Mouse (Mus musculus): ENCODE measurements around the gene Plcb1. TPM values are rescaled to one million over a fixed set of nuclear protein-coding genes. Genes with fewer than 3 reads are reported as not detected.

Gene Plcb1
- polyA plus RNA-seq, 1 experiment from 2014 or later = 6.7 TPM

DNA sequence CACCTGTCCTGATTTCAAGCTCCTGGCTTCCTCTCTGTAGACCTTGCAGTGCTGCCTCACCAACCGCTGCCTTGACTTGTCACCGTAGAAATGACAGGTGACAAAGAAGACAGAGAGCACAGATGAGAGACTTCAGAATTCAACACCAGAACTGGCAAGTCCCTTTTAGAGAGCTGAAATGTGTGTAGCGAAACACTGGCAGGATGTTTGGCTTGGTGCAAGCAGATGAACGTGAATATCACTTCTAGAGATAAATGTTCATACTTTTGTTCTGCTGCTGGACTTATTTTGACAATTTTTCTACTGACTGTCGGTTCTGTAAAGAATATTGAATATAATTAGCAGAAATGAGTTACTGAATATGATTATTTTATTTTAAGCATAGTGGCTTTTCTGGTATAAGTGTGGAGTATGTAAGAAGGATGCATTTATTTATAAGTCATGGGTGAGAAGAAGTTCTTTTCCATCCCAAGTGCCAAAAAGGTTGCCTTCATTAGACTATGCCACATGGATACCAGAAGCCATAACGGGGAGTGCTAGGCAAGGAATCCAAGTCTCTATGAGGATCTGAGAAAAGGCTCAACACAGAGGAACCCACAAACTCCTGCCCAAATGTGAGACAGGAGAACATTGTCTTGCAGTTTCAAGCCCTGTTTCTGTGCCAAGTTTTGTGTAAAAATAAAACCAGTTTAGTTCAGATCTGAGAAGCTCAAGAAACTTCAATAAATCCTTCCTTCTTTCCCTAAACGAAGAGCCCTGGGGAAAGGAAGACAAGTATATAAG, 31.4 kb downstream of the Plcb1 start:
- DNase-seq (ENCODE audit: low spot score) = no peak
- Histone ChIP-seq H3K9me3 (no peaks in the 10 kb centered on the region), H3K36me3 (no peaks in the 10 kb centered on the region), H3K4me3 (no peak overlapping the region), H3K27me3 (ENCODE audit: insufficient read depth, poor library complexity, severe bottlenecking) (no peaks in the 10 kb centered on the region), H3K4me1 (replicated peaks) (no peaks in the 10 kb centered on the region), H3K27ac (no peak overlapping the region)
- 88% methylated on average over 7 of the region's 7 CpGs for WGBS

DNA sequence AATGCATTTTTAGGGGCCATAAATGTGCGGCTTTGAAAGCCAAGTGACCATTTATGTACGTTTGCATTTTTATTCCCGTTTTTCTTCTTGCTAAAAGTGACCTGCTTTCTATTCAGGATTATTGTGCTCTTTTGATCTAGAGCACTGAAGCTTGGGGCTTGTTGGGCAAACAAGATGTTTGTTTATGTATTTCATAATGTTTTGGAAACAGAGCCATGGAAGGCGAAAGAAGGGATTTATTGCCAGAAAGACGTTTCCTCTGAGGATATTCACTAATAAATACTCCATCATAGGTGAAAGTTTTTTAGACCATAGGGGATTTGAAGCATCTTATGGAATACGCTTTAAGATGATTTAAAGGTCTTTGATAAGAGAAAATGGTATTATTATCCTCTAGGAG, 35.3 kb downstream of the Plcb1 start:
- H3K27ac ChIP-seq = no peak overlapping the region
- WGBS = 88% methylated on average over 6 of the region's 6 CpGs
- H3K27me3 ChIP-seq (ENCODE audit: insufficient read depth, poor library complexity, severe bottlenecking) = no peaks in the 10 kb centered on the region
- H3K4me3 ChIP-seq = no peak overlapping the region
- no peak for DNase-seq (ENCODE audit: low spot score)
- no peaks in the 10 kb centered on the region for H3K9me3 ChIP-seq
- peaks cover 8% of the 10 kb centered on the region for H3K4me1 ChIP-seq (replicated peaks)
- no peaks in the 10 kb centered on the region for H3K36me3 ChIP-seq

DNA sequence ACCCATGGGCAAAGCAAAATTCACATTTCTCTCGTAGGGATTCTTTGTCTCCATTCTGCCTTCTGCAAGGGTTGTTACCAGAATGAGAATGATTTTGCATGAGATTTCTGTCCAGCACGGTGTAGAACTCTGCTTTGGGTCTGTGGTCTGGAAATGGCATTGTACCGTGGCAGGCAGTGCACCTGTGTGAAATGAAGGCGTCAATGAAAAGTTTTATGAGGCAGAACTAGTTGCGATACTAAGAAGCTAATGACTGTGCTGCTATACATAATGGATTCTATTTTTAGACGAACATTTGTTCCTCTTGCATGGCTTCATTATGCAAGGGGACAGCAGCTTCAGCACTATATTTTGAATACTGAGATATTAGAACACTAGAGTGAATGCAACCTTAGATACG, 39.8 kb downstream of the Plcb1 start:
- 67% methylated on average over 7 of the region's 7 CpGs for WGBS
- H3K4me1 ChIP-seq (replicated peaks) = peaks cover 13% of the 10 kb centered on the region
- H3K36me3 ChIP-seq = no peaks in the 10 kb centered on the region
- no peak for DNase-seq (ENCODE audit: low spot score)
- no peak overlapping the region for H3K27ac ChIP-seq
- no peaks in the 10 kb centered on the region for H3K27me3 ChIP-seq (ENCODE audit: insufficient read depth, poor library complexity, severe bottlenecking)
- H3K9me3 ChIP-seq = no peaks in the 10 kb centered on the region
- no peak overlapping the region for H3K4me3 ChIP-seq

DNA sequence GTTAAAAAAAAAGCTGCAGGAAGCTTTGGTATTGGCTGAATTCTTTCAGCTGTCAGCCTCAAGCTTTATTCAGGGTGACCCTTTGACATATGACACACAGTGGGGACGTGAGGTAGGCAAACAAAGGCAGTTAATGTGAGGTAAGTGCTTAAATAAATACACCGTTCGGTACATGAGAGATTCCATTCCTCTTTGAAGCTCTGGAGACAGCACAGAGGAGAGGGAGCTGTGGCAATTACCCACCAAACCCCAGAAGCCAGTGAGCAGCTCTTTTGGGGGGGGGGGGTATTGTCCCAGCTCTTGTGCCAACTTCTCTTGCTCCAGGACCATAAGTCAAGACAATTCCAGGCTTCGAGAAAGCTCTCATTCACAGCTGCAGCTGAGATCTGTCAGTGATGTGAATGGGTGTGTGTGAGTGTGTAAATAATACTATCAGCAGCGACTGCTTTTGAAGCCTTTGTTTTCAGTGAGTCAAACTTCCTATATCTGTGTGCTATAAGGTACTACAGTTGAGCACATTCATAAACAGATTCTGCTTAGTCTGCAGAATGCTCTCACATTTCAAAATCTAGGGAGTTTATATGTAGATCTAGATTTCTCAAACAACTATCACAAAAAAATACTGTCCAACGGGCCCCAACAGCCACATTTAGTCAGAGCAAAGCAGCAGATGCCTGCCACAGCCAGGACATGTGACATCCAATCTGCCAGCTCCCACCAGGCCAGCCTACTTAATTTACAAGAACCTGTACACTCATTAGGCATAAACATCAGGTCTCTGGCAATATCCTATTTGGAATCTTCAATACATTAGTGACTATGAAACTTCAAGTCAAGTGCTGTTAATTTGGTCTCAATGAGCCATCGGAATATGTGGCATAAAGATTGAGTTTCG, 40.5 kb downstream of the Plcb1 start:
- WGBS = 46% methylated on average over 8 of the region's 8 CpGs
- H3K27me3 ChIP-seq (ENCODE audit: insufficient read depth, poor library complexity, severe bottlenecking) = no peaks in the 10 kb centered on the region
- no peak overlapping the region for H3K4me3 ChIP-seq
- no peak for DNase-seq (ENCODE audit: low spot score)
- peaks cover 13% of the 10 kb centered on the region for H3K4me1 ChIP-seq (replicated peaks)
- peak overlapping the region; percentile 53 for H3K27ac ChIP-seq
- no peaks in the 10 kb centered on the region for H3K9me3 ChIP-seq
- no peaks in the 10 kb centered on the region for H3K36me3 ChIP-seq

DNA sequence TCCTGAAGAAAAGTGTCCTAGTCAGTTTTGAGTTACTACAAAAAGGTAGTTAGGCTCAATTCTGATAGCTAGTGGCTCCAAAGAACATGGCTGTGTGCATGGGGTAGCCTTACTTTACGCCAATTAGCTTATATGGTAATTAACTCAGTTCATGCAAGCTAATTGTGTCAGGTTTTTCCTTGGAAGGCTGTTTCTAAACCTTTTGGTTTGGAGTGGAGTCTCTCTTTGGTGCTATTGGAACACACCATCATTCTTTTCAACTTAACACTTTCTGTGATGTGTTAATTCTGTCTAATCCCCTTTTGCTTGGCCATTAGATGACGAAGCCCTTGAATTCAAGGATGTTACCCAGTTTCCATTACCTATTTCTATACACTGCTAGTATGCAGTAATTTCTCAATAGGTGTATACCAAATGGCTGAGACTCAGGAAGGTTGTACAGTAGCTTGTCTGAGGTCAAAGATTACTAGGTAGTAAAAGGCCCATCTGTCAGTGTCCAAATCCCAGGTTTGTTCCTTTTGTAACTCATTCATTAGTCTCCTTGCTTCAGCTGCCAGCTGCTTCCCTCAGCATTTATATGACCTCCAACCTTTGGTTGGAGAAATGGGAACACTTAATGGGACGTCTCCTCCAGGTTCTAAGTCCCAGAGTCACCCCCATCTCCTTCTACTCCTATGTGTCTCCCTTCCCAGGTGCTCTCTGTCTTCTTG, 42.1 kb downstream of the Plcb1 start:
- no peaks in the 10 kb centered on the region for H3K36me3 ChIP-seq
- H3K4me1 ChIP-seq (replicated peaks) = peaks cover 13% of the 10 kb centered on the region
- WGBS = 78% methylated on average over 3 of the region's 3 CpGs
- H3K4me3 ChIP-seq = no peak overlapping the region
- DNase-seq (ENCODE audit: low spot score) = no peak
- no peaks in the 10 kb centered on the region for H3K9me3 ChIP-seq
- no peak overlapping the region for H3K27ac ChIP-seq
- H3K27me3 ChIP-seq (ENCODE audit: insufficient read depth, poor library complexity, severe bottlenecking) = no peaks in the 10 kb centered on the region

DNA sequence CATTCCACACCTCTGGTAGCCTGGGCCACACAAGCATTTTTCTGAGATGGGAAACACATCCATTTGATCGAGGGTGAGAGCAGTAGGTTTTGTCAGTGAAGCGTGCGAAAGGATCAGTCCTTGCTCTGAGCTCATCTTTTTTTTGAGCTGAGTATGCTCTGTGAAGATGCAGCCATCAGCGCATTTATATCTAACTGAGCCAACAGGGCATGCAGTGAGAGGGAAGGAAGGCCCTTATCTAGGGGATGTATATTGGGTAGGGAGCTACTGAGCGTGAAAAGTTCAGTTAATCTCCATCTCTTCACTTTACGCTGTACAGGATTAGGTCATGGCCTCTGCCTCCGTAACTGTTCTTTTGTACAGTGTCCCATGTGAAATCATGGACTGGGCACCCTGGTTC, 46.0 kb downstream of the Plcb1 start:
- H3K27ac ChIP-seq = no peak overlapping the region
- no peak for DNase-seq (ENCODE audit: low spot score)
- WGBS = 91% methylated on average over 7 of the region's 7 CpGs
- no peaks in the 10 kb centered on the region for H3K9me3 ChIP-seq
- no peaks in the 10 kb centered on the region for H3K36me3 ChIP-seq
- no peaks in the 10 kb centered on the region for H3K4me1 ChIP-seq (replicated peaks)
- no peaks in the 10 kb centered on the region for H3K27me3 ChIP-seq (ENCODE audit: insufficient read depth, poor library complexity, severe bottlenecking)
- no peak overlapping the region for H3K4me3 ChIP-seq

DNA sequence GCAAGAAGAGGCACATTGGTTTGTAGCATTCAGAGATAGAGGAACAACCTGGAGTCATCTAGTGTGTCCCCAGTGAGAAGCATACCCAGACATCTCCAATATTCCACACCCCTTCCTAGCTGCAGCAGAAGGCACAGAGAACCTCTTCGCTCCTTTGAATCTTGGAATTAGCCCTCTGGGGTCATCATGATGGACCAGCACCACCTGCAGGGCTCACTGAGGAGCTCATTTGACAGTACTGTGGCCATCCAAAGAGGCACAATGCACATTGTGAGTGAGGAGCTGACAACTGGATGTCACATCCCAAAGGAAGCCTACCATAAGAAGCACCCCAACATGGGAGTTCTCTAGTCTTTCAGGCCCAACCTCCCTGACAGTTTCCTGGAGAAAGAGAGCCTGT, 50.2 kb downstream of the Plcb1 start:
- Histone ChIP-seq H3K9me3 (no peaks in the 10 kb centered on the region), H3K27ac (no peak overlapping the region), H3K4me1 (replicated peaks) (no peaks in the 10 kb centered on the region), H3K27me3 (ENCODE audit: insufficient read depth, poor library complexity, severe bottlenecking) (no peaks in the 10 kb centered on the region), H3K4me3 (no peak overlapping the region), H3K36me3 (no peaks in the 10 kb centered on the region)
- DNase-seq (ENCODE audit: low spot score) = no peak
- WGBS = 84% methylated on average over 1 of the region's 1 CpGs

DNA sequence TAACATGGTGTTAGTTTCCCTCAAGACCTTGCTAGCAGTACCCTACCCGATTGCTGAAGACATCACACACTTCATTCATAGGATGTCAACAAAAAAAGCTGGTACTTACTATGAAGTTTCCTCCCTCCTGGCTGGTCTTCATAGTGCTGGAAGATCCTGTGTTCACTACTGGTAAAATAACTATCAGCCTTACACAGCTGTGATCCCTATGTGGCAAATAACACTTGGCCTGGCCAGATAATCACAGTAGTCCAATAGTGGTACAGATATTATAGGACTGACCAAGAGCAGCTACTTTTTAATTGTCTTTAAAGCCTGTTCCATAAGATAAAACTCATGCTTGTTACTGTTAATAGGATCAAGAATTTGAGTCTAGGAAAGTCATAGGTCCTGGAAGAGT, 52.3 kb downstream of the Plcb1 start:
- no peaks in the 10 kb centered on the region for H3K27me3 ChIP-seq (ENCODE audit: insufficient read depth, poor library complexity, severe bottlenecking)
- H3K36me3 ChIP-seq = no peaks in the 10 kb centered on the region
- H3K4me1 ChIP-seq (replicated peaks) = no peaks in the 10 kb centered on the region
- no peak overlapping the region for H3K4me3 ChIP-seq
- H3K9me3 ChIP-seq = no peaks in the 10 kb centered on the region
- no peak overlapping the region for H3K27ac ChIP-seq
- WGBS = 83% methylated on average over 1 of the region's 1 CpGs
- no peak for DNase-seq (ENCODE audit: low spot score)

DNA sequence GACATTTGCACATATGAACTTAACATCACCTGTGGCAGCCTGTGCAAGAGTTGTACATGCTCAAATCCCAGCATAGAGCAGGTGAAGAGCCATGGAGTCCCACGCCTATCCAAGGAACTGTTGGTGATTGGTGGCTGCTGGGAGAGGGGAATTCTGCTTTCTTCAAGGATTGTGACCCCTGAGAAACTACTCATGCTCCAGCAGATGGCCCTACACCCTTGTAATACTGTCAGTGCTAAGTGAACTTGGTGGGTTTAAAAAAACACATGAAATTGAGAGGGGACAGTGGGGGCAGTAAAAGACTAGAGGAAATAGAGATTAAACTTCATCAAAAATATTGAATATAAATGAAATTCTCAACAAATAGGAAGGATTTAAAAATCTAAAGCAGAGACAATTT, 53.0 kb downstream of the Plcb1 start:
- H3K27ac ChIP-seq = no peak overlapping the region
- H3K9me3 ChIP-seq = no peaks in the 10 kb centered on the region
- H3K27me3 ChIP-seq (ENCODE audit: insufficient read depth, poor library complexity, severe bottlenecking) = no peaks in the 10 kb centered on the region
- H3K36me3 ChIP-seq = no peaks in the 10 kb centered on the region
- 64% methylated on average over 1 of the region's 1 CpGs for WGBS
- no peak overlapping the region for H3K4me3 ChIP-seq
- DNase-seq (ENCODE audit: low spot score) = no peak
- no peaks in the 10 kb centered on the region for H3K4me1 ChIP-seq (replicated peaks)

DNA sequence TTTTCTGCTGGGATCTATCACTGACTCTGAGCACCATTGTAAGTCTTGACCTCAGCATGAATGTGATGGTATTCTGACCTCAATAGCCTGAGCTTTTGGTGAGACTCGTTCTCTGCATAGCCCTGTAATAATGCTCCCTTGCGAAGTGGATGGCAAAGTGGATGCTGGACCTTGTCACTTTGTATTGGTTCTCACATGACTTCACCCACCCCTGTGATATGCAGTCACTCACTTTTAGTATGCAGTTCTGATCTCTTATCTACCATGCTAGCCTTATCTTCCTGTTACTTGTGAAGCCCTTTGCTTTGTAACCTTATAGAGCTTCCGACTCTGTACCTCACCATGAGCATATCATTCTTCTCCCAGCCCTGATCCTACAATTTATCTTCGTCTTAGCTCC, 57.0 kb downstream of the Plcb1 start:
- no peaks in the 10 kb centered on the region for H3K4me1 ChIP-seq (replicated peaks)
- 87% methylated on average over 4 of the region's 4 CpGs for WGBS
- no peaks in the 10 kb centered on the region for H3K9me3 ChIP-seq
- no peaks in the 10 kb centered on the region for H3K27me3 ChIP-seq (ENCODE audit: insufficient read depth, poor library complexity, severe bottlenecking)
- no peak overlapping the region for H3K4me3 ChIP-seq
- no peak for DNase-seq (ENCODE audit: low spot score)
- H3K27ac ChIP-seq = no peak overlapping the region
- no peaks in the 10 kb centered on the region for H3K36me3 ChIP-seq

DNA sequence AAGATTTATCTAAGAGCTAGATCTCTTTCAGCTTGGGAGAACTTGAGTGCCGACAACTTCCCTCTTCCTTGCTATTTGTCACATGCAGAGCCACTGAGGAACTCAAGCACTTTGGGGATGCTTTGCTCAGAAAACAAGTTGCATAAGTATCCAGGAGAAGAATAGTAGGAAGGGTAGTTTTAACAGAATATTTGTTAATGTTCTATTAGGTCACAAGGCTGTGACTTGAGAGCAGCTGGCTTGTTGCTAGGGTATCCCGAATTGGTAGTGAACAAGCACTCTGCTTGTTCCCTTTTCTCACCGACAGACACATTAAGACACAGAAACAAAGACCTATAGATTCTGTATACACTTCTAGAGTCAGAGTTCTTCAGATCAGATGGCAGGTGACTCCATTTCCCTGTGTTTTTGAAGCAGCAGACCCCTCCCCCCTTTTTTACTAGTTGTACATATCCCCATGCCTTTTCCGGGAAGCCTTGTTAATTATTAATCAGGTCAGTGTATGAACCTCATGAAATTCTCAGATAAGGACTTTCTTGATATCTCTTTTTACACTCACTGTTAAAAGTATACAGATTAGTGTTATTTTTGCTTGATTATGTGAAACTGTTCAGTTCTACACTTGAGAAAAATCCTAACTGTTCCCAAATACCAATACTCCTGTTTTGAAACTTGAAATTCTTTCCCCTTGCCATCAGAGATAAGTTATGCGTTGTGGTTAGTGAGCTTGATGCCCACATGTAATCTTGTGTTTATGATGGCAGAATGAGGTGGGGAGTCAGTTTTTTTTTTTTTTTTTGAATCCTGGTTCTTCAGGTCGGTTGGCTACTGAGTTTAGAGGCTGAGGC, 58.7 kb downstream of the Plcb1 start:
- H3K27me3 ChIP-seq (ENCODE audit: insufficient read depth, poor library complexity, severe bottlenecking) = no peaks in the 10 kb centered on the region
- H3K27ac ChIP-seq = no peak overlapping the region
- H3K36me3 ChIP-seq = no peaks in the 10 kb centered on the region
- WGBS = 74% methylated on average over 6 of the region's 6 CpGs
- H3K4me3 ChIP-seq = no peak overlapping the region
- DNase-seq (ENCODE audit: low spot score) = no peak
- H3K9me3 ChIP-seq = no peaks in the 10 kb centered on the region
- no peaks in the 10 kb centered on the region for H3K4me1 ChIP-seq (replicated peaks)

DNA sequence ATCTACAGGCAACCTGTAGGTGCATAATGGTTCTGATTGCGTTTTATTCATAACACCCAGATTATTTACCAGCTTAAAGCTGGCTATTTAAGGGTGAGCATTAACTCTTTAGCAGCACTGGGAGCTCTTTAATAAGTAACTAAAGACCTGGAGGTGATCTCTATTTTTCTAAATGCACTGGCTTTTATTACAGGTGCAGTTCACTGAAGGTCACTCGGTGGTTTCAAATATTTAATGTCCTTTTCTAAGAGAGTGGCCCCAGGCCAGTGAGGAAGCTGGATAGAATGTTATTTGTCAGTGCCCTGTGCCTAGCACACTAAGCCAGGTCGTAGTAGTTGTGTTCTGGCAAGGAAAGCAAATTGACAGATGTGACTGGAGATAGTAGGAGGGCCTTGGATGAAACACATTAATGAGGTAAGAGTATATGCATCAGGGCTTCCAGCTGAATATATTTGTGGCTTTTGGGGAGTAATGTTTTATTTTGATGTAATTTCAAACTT, 59.4 kb downstream of the Plcb1 start:
- Histone ChIP-seq H3K4me1 (replicated peaks) (no peaks in the 10 kb centered on the region), H3K4me3 (no peak overlapping the region), H3K9me3 (no peaks in the 10 kb centered on the region), H3K27me3 (ENCODE audit: insufficient read depth, poor library complexity, severe bottlenecking) (no peaks in the 10 kb centered on the region), H3K27ac (no peak overlapping the region), H3K36me3 (no peaks in the 10 kb centered on the region)
- no peak for DNase-seq (ENCODE audit: low spot score)
- WGBS = 83% methylated on average over 3 of the region's 3 CpGs
